Mouse (Mus musculus): Measurements from ENCODE around the gene Dexi.

- TF ChIP-seq CTCF (IDR thresholded peaks at IDR 0.05; ENCODE audit: low read depth, low read length) (no peak), GATA1 (IDR thresholded peaks at IDR 0.05; ENCODE audit: borderline replicate concordance, low read length) (no peak)
Observed at GRCm38 (mm10) chr16:10487895-10488493, 54.9 kb downstream of the Dexi start.

All from G1E (cell line).